Mouse (Mus musculus): ENCODE measurements around the gene Cilp.
"Not testable (repeated sequence)": the region's sequence is repeated elsewhere in the genome, so short reads cannot be mapped to it uniquely, and the experiment has no call there.

The Cilp gene

GRCm38 (mm10) chr9:65247502-65248376, 17.2 kb upstream of the Cilp start:
- no peak for DNase-seq (ENCODE audit: low read depth, low spot score)

GRCm38 (mm10) chr9:65248377-65248690, 16.6 kb upstream of the Cilp start:
- DNase-seq (ENCODE audit: low read depth, low spot score) = no peak

GRCm38 (mm10) chr9:65252026-65252425, 13.0 kb upstream of the Cilp start:
- DNase-seq (ENCODE audit: low read depth, low spot score) = no peak

- peak; percentile 65 for DNase-seq (ENCODE audit: low read depth, low spot score)
These were observed 8.9 kb upstream of the Cilp start for GRCm38 (mm10) chr9:65255906-65256600.

- DNase-seq (ENCODE audit: low read depth, low spot score) = no peak
These were observed 7.6 kb upstream of the Cilp start for GRCm38 (mm10) chr9:65257218-65257910.

- no peak for DNase-seq (ENCODE audit: low read depth, low spot score)
These were observed 5.6 kb upstream of the Cilp start for GRCm38 (mm10) chr9:65259366-65259765.

GRCm38 (mm10) chr9:65261591-65262230, 3.3 kb upstream of the Cilp start:
- no peak for DNase-seq (ENCODE audit: low read depth, low spot score)

- DNase-seq (ENCODE audit: low read depth, low spot score) = no peak
These were observed 2.3 kb upstream of the Cilp start for GRCm38 (mm10) chr9:65262641-65263120.

GRCm38 (mm10) chr9:65267742-65268515, 2.9 kb downstream of the Cilp start:
- DNase-seq (ENCODE audit: low read depth, low spot score) = no peak

- no peak for DNase-seq (ENCODE audit: low read depth, low spot score)
These were observed 8.2 kb downstream of the Cilp start for GRCm38 (mm10) chr9:65273048-65273809.

GRCm38 (mm10) chr9:65273873-65274272, 8.9 kb downstream of the Cilp start:
- peak; percentile 20 for DNase-seq (ENCODE audit: low read depth, low spot score)

GRCm38 (mm10) chr9:65274851-65275250, 9.9 kb downstream of the Cilp start:
- peak; percentile 70 for DNase-seq (ENCODE audit: low read depth, low spot score)

GRCm38 (mm10) chr9:65275810-65276530, 11.0 kb downstream of the Cilp start:
- no peak for DNase-seq (ENCODE audit: low read depth, low spot score)

- DNase-seq (ENCODE audit: low read depth, low spot score) = no peak
These were observed 16.7 kb downstream of the Cilp start for GRCm38 (mm10) chr9:65281536-65282151.

- peak; percentile 55 for DNase-seq (ENCODE audit: low read depth, low spot score)
These were observed 18.3 kb downstream of the Cilp start for GRCm38 (mm10) chr9:65283301-65283700.

GRCm38 (mm10) chr9:65288252-65288651, 23.3 kb downstream of the Cilp start:
- DNase-seq (ENCODE audit: low read depth, low spot score) = not testable (repeated sequence)

GRCm38 (mm10) chr9:65289988-65290387, 25.0 kb downstream of the Cilp start:
- no peak for DNase-seq (ENCODE audit: low read depth, low spot score)

GRCm38 (mm10) chr9:65292421-65292820, 27.4 kb downstream of the Cilp start:
- no peak for DNase-seq (ENCODE audit: low read depth, low spot score)

- peak; percentile 11 for DNase-seq (ENCODE audit: low read depth, low spot score)
These were observed 28.1 kb downstream of the Cilp start for GRCm38 (mm10) chr9:65293119-65293518.

Measured in R1 (cell line).